Mouse (Mus musculus): ENCODE data around the gene Cdk15. TPM values are rescaled to one million over a fixed set of nuclear protein-coding genes. Genes with fewer than 3 reads are reported as not detected.

Gene Cdk15
- polyA plus RNA-seq, 1 experiment from 2014 or later, result 1.9 TPM

- H3K27me3 ChIP-seq (replicated peaks), result no peaks in the 10 kb centered on the region
- ATAC-seq (ENCODE audit: low FRiP score), result 0 out of 2 replicates have a peak, but pooled peaks have one; percentile 24
- H3K4me1 ChIP-seq, result peaks cover 10% of the 10 kb centered on the region
- H3K36me3 ChIP-seq, result no peaks in the 10 kb centered on the region
- 32% methylated on average over 13 of the region's 13 CpGs for WGBS
- no peaks in the 10 kb centered on the region for H3K9me3 ChIP-seq (replicated peaks)
- no peak overlapping the region for H3K9ac ChIP-seq (replicated peaks)
- H3K4me2 ChIP-seq, result no peak overlapping the region
- no peak overlapping the region for H3K27ac ChIP-seq (replicated peaks)
- no peak overlapping the region for H3K4me3 ChIP-seq (replicated peaks)
Observed at GRCm38 (mm10) chr1:59367928-59368648, 111.4 kb downstream of the Cdk15 start.

- Histone ChIP-seq H3K27ac (replicated peaks) (no peak overlapping the region), H3K4me1 (peaks cover 10% of the 10 kb centered on the region), H3K9ac (replicated peaks) (no peak overlapping the region), H3K36me3 (no peaks in the 10 kb centered on the region), H3K4me3 (replicated peaks) (no peak overlapping the region), H3K4me2 (no peak overlapping the region), H3K27me3 (replicated peaks) (no peaks in the 10 kb centered on the region), H3K9me3 (replicated peaks) (no peaks in the 10 kb centered on the region)
- no peak for ATAC-seq (ENCODE audit: low FRiP score)
- WGBS, result 43% methylated on average over 10 of the region's 10 CpGs
Observed at GRCm38 (mm10) chr1:59368649-59369319, 112.1 kb downstream of the Cdk15 start.

- ATAC-seq (ENCODE audit: low FRiP score), result no peak
- Histone ChIP-seq H3K9me3 (replicated peaks) (no peaks in the 10 kb centered on the region), H3K4me2 (no peak overlapping the region), H3K9ac (replicated peaks) (no peak overlapping the region), H3K4me1 (peaks cover 10% of the 10 kb centered on the region), H3K4me3 (replicated peaks) (no peak overlapping the region), H3K36me3 (no peaks in the 10 kb centered on the region), H3K27me3 (replicated peaks) (no peaks in the 10 kb centered on the region), H3K27ac (replicated peaks) (no peak overlapping the region)
- whole genome bisulfite sequencing, result 58% methylated on average over 7 of the region's 7 CpGs
Observed at GRCm38 (mm10) chr1:59369320-59369685, 112.6 kb downstream of the Cdk15 start.

- Histone ChIP-seq H3K27ac (replicated peaks) (no peak overlapping the region), H3K4me1 (peaks cover 10% of the 10 kb centered on the region), H3K36me3 (no peaks in the 10 kb centered on the region), H3K9ac (replicated peaks) (no peak overlapping the region), H3K4me2 (no peak overlapping the region), H3K4me3 (replicated peaks) (no peak overlapping the region), H3K9me3 (replicated peaks) (no peaks in the 10 kb centered on the region), H3K27me3 (replicated peaks) (no peaks in the 10 kb centered on the region)
- ATAC-seq (ENCODE audit: low FRiP score), result no peak
Observed at GRCm38 (mm10) chr1:59370355-59370950, 113.7 kb downstream of the Cdk15 start.

- H3K27ac ChIP-seq (replicated peaks), result peak overlapping the region; percentile 10; the same call in 1 of the 2 replicates
- peak overlapping the region; percentile 13; the same call in 1 of the 2 replicates for H3K4me2 ChIP-seq
- no peak overlapping the region for H3K9ac ChIP-seq (replicated peaks)
- peaks cover 7% of the 10 kb centered on the region for H3K4me1 ChIP-seq
- no peak overlapping the region for H3K4me3 ChIP-seq (replicated peaks)
- WGBS, result 3% methylated on average over 13 of the region's 13 CpGs
- H3K9me3 ChIP-seq (replicated peaks), result no peaks in the 10 kb centered on the region
- no peaks in the 10 kb centered on the region for H3K36me3 ChIP-seq
- H3K27me3 ChIP-seq (replicated peaks), result no peaks in the 10 kb centered on the region
- ATAC-seq (ENCODE audit: low FRiP score), result peak; percentile 63; the same call in 1 of the 2 replicates
Observed at GRCm38 (mm10) chr1:59376021-59376548, 119.4 kb downstream of the Cdk15 start.

GRCm38 (mm10) chr1:59376557-59376956, 119.9 kb downstream of the Cdk15 start:
- 13% methylated on average over 3 of the region's 3 CpGs for WGBS
- peaks cover 7% of the 10 kb centered on the region for H3K4me1 ChIP-seq
- no peaks in the 10 kb centered on the region for H3K36me3 ChIP-seq
- no peaks in the 10 kb centered on the region for H3K27me3 ChIP-seq (replicated peaks)
- no peaks in the 10 kb centered on the region for H3K9me3 ChIP-seq (replicated peaks)
- H3K27ac ChIP-seq (replicated peaks), result peak overlapping the region; percentile 10; the same call in 1 of the 2 replicates
- no peak overlapping the region for H3K9ac ChIP-seq (replicated peaks)
- H3K4me3 ChIP-seq (replicated peaks), result no peak overlapping the region
- ATAC-seq (ENCODE audit: low FRiP score), result peak; percentile 57
- peak overlapping the region; percentile 13; the same call in 1 of the 2 replicates for H3K4me2 ChIP-seq

GRCm38 (mm10) chr1:59377312-59377711, 120.6 kb downstream of the Cdk15 start:
- H3K4me1 ChIP-seq, result peaks cover 7% of the 10 kb centered on the region
- H3K4me2 ChIP-seq, result no peak overlapping the region
- H3K27ac ChIP-seq (replicated peaks), result no peak overlapping the region
- ATAC-seq (ENCODE audit: low FRiP score), result no peak; the same call in 1 of the 2 replicates
- H3K4me3 ChIP-seq (replicated peaks), result no peak overlapping the region
- H3K9me3 ChIP-seq (replicated peaks), result no peaks in the 10 kb centered on the region
- no peaks in the 10 kb centered on the region for H3K36me3 ChIP-seq
- H3K27me3 ChIP-seq (replicated peaks), result no peaks in the 10 kb centered on the region
- no peak overlapping the region for H3K9ac ChIP-seq (replicated peaks)
- WGBS, result 75% methylated on average over 9 of the region's 9 CpGs

GRCm38 (mm10) chr1:59380926-59381325, 124.2 kb downstream of the Cdk15 start:
- Histone ChIP-seq H3K36me3 (no peaks in the 10 kb centered on the region), H3K27ac (replicated peaks) (no peak overlapping the region), H3K4me3 (replicated peaks) (no peak overlapping the region), H3K9me3 (replicated peaks) (no peaks in the 10 kb centered on the region), H3K9ac (replicated peaks) (no peak overlapping the region), H3K4me2 (no peak overlapping the region), H3K27me3 (replicated peaks) (no peaks in the 10 kb centered on the region), H3K4me1 (peaks cover 6% of the 10 kb centered on the region)
- WGBS, result 71% methylated on average over 10 of the region's 10 CpGs
- ATAC-seq (ENCODE audit: low FRiP score), result no peak

GRCm38 (mm10) chr1:59381483-59381882, 124.8 kb downstream of the Cdk15 start:
- 86% methylated on average over 7 of the region's 7 CpGs for WGBS
- no peak overlapping the region for H3K4me2 ChIP-seq
- no peaks in the 10 kb centered on the region for H3K27me3 ChIP-seq (replicated peaks)
- H3K9ac ChIP-seq (replicated peaks), result no peak overlapping the region
- ATAC-seq (ENCODE audit: low FRiP score), result no peak
- peaks cover under 1% of the 10 kb centered on the region for H3K4me1 ChIP-seq
- H3K27ac ChIP-seq (replicated peaks), result no peak overlapping the region
- no peaks in the 10 kb centered on the region for H3K36me3 ChIP-seq
- no peak overlapping the region for H3K4me3 ChIP-seq (replicated peaks)
- H3K9me3 ChIP-seq (replicated peaks), result no peaks in the 10 kb centered on the region

- Histone ChIP-seq H3K4me1 (no peaks in the 10 kb centered on the region), H3K27me3 (replicated peaks) (no peaks in the 10 kb centered on the region), H3K9me3 (replicated peaks) (no peaks in the 10 kb centered on the region), H3K4me3 (replicated peaks) (no peak overlapping the region), H3K36me3 (no peaks in the 10 kb centered on the region), H3K4me2 (no peak overlapping the region), H3K27ac (replicated peaks) (no peak overlapping the region), H3K9ac (replicated peaks) (no peak overlapping the region)
- 85% methylated on average over 3 of the region's 3 CpGs for WGBS
- no peak for ATAC-seq (ENCODE audit: low FRiP score)
Observed at GRCm38 (mm10) chr1:59382516-59382915, 125.8 kb downstream of the Cdk15 start.

GRCm38 (mm10) chr1:59383049-59383610, 126.4 kb downstream of the Cdk15 start:
- Histone ChIP-seq H3K27me3 (replicated peaks) (no peaks in the 10 kb centered on the region), H3K9ac (replicated peaks) (no peak overlapping the region), H3K4me2 (no peak overlapping the region), H3K4me3 (replicated peaks) (no peak overlapping the region), H3K36me3 (no peaks in the 10 kb centered on the region), H3K9me3 (replicated peaks) (no peaks in the 10 kb centered on the region), H3K4me1 (peaks cover 4% of the 10 kb centered on the region; the same call in 1 of the 2 replicates), H3K27ac (replicated peaks) (no peak overlapping the region)
- WGBS, result 74% methylated on average over 6 of the region's 6 CpGs
- ATAC-seq (ENCODE audit: low FRiP score), result no peak

Data from neural tube, embryonic 15.5 days (tissue).